Mouse (Mus musculus) effector memory CD4-positive, alpha-beta T cell, adult 7 months (primary cell): Measurements from ENCODE around the gene Ube2j1. TPM values are rescaled to one million over a fixed set of nuclear protein-coding genes. Genes with fewer than 3 reads are reported as not detected.

ENCODE experiments used
- polyA plus RNA-seq: library from polyadenylated mRNA; unstranded; fragments of 100-300 nt; shearing (Covaris generic); gene quantifications from one replicate; pipeline ENCODE4 v1.2.1, GENCODE M21; 2017

Ube2j1 gene
- polyA plus RNA-seq: 211 TPM

DNA sequence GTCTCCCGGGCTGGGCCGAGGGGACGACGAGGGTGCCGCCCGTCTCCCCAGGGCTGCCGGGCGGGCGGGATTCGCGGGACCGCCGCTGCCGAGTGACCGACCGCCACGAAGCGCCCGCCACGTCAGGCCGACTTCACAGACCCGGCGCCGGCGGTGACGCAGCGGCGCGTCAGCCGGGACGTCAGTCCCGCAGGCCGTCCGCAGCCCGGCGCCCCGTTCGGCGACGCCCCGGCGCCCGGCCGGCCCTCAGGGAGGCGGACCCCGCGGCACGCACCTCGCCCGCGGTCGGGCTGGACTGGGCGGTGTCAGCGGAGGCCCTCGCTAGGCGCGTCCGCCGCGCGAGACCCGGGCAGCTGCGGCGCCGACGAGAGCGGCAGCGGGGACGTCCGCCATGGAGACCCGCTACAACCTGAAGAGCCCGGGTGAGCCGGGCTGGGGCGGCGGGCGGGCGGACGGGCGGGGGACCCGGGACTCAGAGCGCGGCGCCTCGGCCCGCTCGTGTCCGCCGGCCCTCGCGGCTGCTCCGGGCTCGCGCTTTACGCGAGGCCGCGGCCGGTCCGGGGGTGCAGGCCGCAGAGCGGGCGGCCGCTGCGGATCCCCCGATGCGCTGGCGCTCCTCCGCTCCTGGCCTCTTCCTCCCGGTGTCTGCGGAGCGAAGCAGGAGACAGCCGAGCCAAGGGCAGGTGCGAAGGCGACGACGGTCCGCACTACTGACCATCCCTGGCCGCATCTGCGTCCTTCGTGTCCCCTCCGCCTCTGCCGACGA is at the start of gene Ube2j1:
Ube2j1 (plus strand) TSS at position 222 of the 766 bp plus-strand sequence.

DNA sequence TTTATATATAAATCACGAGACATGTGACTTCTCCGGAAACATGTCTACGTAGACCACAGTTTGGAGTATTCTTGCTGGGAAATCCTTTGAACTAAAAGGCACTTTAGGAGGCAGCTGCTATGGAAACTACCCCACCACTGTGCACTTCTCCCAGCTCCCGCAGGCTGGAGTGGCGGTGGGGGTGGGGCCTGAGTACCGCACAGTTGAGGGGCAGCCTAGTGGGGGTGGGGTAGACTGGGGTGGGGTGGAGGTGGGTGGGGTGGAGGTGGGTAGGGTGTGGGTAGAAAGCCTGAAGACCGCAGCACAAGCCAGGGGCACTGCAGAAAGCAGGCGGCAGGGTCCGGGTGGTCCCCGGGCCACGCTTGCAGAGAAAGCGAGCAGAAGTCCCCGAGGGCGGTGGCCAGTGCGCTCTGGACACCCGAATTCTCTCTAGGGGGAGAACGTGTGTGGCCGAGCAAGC is 48.5 kb upstream of the Ube2j1 start, which contains the start of gene Rragd:
Rragd (plus strand) TSS at position 322 of the 460 bp plus-strand sequence.

DNA sequence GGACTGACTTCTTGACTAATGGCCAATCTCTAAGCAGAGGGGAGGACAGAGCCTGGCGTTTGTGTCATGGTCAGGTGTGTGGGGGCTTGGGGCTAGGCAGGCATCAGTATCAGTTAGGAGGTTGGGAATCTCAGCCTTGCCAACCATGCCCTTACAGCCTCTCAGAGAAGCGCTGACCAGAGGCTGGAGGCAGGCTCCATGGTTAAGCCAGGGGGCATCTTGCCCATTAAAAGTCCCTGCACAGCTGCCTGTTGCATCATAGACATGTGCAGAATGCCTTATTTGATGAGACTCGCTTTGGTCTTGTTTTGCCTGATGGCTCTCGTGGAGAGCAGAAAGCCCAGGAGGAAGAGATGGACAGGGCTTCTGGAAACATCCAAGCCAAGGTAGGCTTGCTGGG is 31.8 kb downstream of the Ube2j1 start, which contains the start of gene Gabrr2:
Gabrr2 (plus strand) TSS at position 19 of the 400 bp plus-strand sequence.

Other genes with a start within 250 kb of the Ube2j1 start
- 27.7 TPM for gene Lyrm2, start 231.2 kb upstream of the Ube2j1 start, polyA plus RNA-seq
- not detected for gene Ankrd6, start 80.6 kb upstream of the Ube2j1 start, polyA plus RNA-seq
- gene Rragd, start 48.4 kb upstream of the Ube2j1 start, polyA plus RNA-seq: 1.5 TPM
- 1.9 TPM for gene Gabrr2, start 31.6 kb downstream of the Ube2j1 start, polyA plus RNA-seq
- gene Gabrr1, start 101.1 kb downstream of the Ube2j1 start, polyA plus RNA-seq: not detected
- gene Pm20d2, start 158.3 kb downstream of the Ube2j1 start, polyA plus RNA-seq: not detected
- 2.8 TPM for gene Srsf12, start 177.6 kb downstream of the Ube2j1 start, polyA plus RNA-seq